Mouse (Mus musculus): ENCODE data around the gene Fam102a.

DNA sequence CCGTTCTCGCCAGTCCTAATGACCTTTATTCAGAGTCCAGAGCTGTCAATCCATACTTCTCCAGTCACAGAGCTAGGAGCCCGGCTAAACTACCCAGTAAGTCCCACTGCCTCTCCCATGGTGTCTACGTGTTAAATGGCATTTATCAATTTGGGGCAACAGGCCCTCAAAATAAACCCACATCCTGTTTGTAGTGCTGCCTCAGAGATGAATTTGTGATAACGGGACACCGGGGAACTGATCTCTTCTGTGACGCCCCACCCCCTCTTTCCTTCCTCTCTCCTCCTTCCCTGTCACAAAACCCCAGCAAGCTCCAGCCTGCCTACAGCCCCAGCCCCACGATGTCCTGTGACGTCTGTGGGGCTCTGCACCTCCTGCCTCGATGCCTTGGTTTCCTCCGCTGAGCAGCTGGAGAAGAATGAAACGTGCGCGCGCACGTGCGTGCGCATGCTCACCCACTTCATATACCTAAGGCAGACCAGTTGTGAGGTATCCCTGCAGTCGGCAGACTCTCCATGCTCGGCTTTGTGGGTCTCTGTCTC is 39.9 kb upstream of the Fam102a start:
- no peak for TF ChIP-seq CTCF (conservative IDR thresholded peaks at IDR 0.05; ENCODE audit: insufficient read depth, insufficient read length, low read depth, low read length)
- no peak for TF ChIP-seq POLR2A (IDR thresholded peaks at IDR 0.05; ENCODE audit: low read depth, low read length)

Measured in kidney, adult 2 months (tissue).